ENCODE assay signal across 16 mouse cellular contexts in genomic region chr19:3864960-3865359, GRCm38 (mm10). TPM values are rescaled to one million over a fixed set of nuclear protein-coding genes. Genes with fewer than 3 reads are reported as not detected.
A peak's percentile ranks its signal among the peaks of the same experiment; 100 is the strongest.
DNase-seq lines count a peak whose midpoint lies in the region; ATAC-seq and TF ChIP-seq lines count a peak whose summit lies in the region.
"Had no signal": no experiment of that assay in that cellular context is flagged by ENCODE, and none has a peak within 500 bp of the region (broad histone marks: within the 10 kb centered on the region; RNA-seq: fewer than 3 reads in every experiment).

No protein-coding gene starts in this region.

- DNase-seq in kidney, adult 2 months = no peak
- no peak for DNase-seq in midbrain, postnatal 0 days (ENCODE audit: low spot score)
- peak; percentile 46 for DNase-seq in ZHBTc4 (ENCODE audit: low read depth, low spot score)
- DNase-seq in cerebellum, postnatal 25 days = no peak
- DNase-seq: adrenal gland, postnatal 14 days; cerebellum, adult 9-10 months; gastrocnemius, postnatal 14 days; heart, postnatal 14 days; kidney, postnatal 25 days; left cerebral cortex, postnatal 4 days; midbrain, embryonic 14.5 days had no signal

- 74% methylated on average over 2 of the region's 2 CpGs for whole genome bisulfite sequencing in kidney, adult 2 months
- WGBS in kidney, embryonic 16.5 days = 91% methylated on average over 2 of the region's 2 CpGs
- whole genome bisulfite sequencing in midbrain, postnatal 0 days = 88% methylated on average over 2 of the region's 2 CpGs
- 81% methylated on average over 2 of the region's 2 CpGs for WGBS in midbrain, embryonic 16.5 days

- peak; percentile 28; the same call in 1 of the 2 replicates for TF ChIP-seq CTCF in kidney, adult 2 months (conservative IDR thresholded peaks at IDR 0.05; ENCODE audit: insufficient read depth, insufficient read length, low read depth, low read length)
- peak; percentile 51 for TF ChIP-seq CTCF in midbrain, postnatal 0 days (IDR thresholded peaks at IDR 0.05)

- ATAC-seq in kidney, embryonic 16.5 days (ENCODE audit: low FRiP score, low TSS enrichment) = no peak
- no peak for ATAC-seq in midbrain, postnatal 0 days (ENCODE audit: low FRiP score)
- ATAC-seq in midbrain, embryonic 16.5 days = no peak
- ATAC-seq in inflammation-experienced regulatory T-cells, adult 6 months = no peak

- no peak overlapping the region for H3K27ac ChIP-seq in kidney, adult 2 months (ENCODE audit: insufficient read depth, low read depth, low read length)
- no peak overlapping the region for H3K27ac ChIP-seq in kidney, embryonic 16.5 days (ENCODE audit: low read length)
- no peak overlapping the region for H3K27ac ChIP-seq in midbrain, postnatal 0 days (ENCODE audit: low read depth, low read length)
- H3K27ac ChIP-seq in midbrain, embryonic 16.5 days (ENCODE audit: low read length) = no peak overlapping the region
- H3K27ac ChIP-seq: embryonic facial prominence, embryonic 10.5 days had no signal

- H3K27me3 ChIP-seq in kidney, adult 2 months (replicated peaks; ENCODE audit: control insufficient read depth, insufficient read depth, low read length) = no peaks in the 10 kb centered on the region
- no peaks in the 10 kb centered on the region for H3K27me3 ChIP-seq in kidney, embryonic 16.5 days (ENCODE audit: insufficient read depth, low read length)
- H3K27me3 ChIP-seq in midbrain, postnatal 0 days (ENCODE audit: insufficient read depth, low read length) = no peaks in the 10 kb centered on the region
- no peaks in the 10 kb centered on the region for H3K27me3 ChIP-seq in midbrain, embryonic 16.5 days (ENCODE audit: control insufficient read depth, insufficient read depth, low read depth, low read length)

- no peak for TF ChIP-seq POLR2A in kidney, adult 2 months (IDR thresholded peaks at IDR 0.05; ENCODE audit: low read depth, low read length)

- no peak overlapping the region for H3K9ac ChIP-seq in kidney, embryonic 16.5 days (replicated peaks; ENCODE audit: low read length)
- no peak overlapping the region for H3K9ac ChIP-seq in midbrain, postnatal 0 days (replicated peaks; ENCODE audit: low read length, poor library complexity, severe bottlenecking)
- H3K9ac ChIP-seq in midbrain, embryonic 16.5 days (ENCODE audit: low read depth, low read length) = no peak overlapping the region

- H3K4me3 ChIP-seq in kidney, adult 2 months (ENCODE audit: insufficient read depth, low read depth, low read length) = no peak overlapping the region
- H3K4me3 ChIP-seq in kidney, embryonic 16.5 days (ENCODE audit: low read length) = no peak overlapping the region
- H3K4me3 ChIP-seq in midbrain, postnatal 0 days (ENCODE audit: low read depth, low read length) = no peak overlapping the region
- no peak overlapping the region for H3K4me3 ChIP-seq in midbrain, embryonic 16.5 days (ENCODE audit: low read depth, low read length)
- H3K4me3 ChIP-seq: embryonic facial prominence, embryonic 10.5 days; erythroblast, embryonic 14.5 days had no signal

- no peak overlapping the region for H3K4me2 ChIP-seq in kidney, embryonic 16.5 days (replicated peaks; ENCODE audit: low read depth, low read length)
- no peak overlapping the region for H3K4me2 ChIP-seq in midbrain, postnatal 0 days (ENCODE audit: low read depth, low read length, poor library complexity, severe bottlenecking)
- H3K4me2 ChIP-seq in midbrain, embryonic 16.5 days (ENCODE audit: low read length) = no peak overlapping the region

- H3K9me3 ChIP-seq in kidney, embryonic 16.5 days (ENCODE audit: low read length) = peaks cover 5% of the 10 kb centered on the region; the same call in 1 of the 2 replicates
- H3K9me3 ChIP-seq in midbrain, postnatal 0 days (ENCODE audit: low read length) = no peaks in the 10 kb centered on the region
- H3K9me3 ChIP-seq in midbrain, embryonic 16.5 days (replicated peaks; ENCODE audit: control insufficient read depth, low read length, poor library complexity, severe bottlenecking) = no peaks in the 10 kb centered on the region

- no peaks in the 10 kb centered on the region; the same call in 1 of the 2 replicates for H3K36me3 ChIP-seq in kidney, adult 2 months (ENCODE audit: control insufficient read depth, insufficient read depth, low read length)
- H3K36me3 ChIP-seq in kidney, embryonic 16.5 days (ENCODE audit: insufficient read depth, low read length) = peaks cover 16% of the 10 kb centered on the region
- no peaks in the 10 kb centered on the region for H3K36me3 ChIP-seq in midbrain, postnatal 0 days (ENCODE audit: insufficient read depth, low read length)
- H3K36me3 ChIP-seq in midbrain, embryonic 16.5 days (ENCODE audit: control insufficient read depth, insufficient read depth, low read length) = peaks cover 7% of the 10 kb centered on the region; the same call in 1 of the 2 replicates

- peaks cover 5% of the 10 kb centered on the region; the same call in 1 of the 2 replicates for H3K4me1 ChIP-seq in kidney, adult 2 months (ENCODE audit: control insufficient read depth, insufficient read depth, low read length)
- no peaks in the 10 kb centered on the region for H3K4me1 ChIP-seq in kidney, embryonic 16.5 days (ENCODE audit: insufficient read depth, low read length)
- H3K4me1 ChIP-seq in midbrain, postnatal 0 days (ENCODE audit: insufficient read depth, low read length) = peaks cover 3% of the 10 kb centered on the region; the same call in 1 of the 2 replicates
- no peaks in the 10 kb centered on the region for H3K4me1 ChIP-seq in midbrain, embryonic 16.5 days (ENCODE audit: control insufficient read depth, insufficient read depth, low read length)

RNA-seq across cellular contexts. Expression of gene Chka, which starts 13.4 kb away (rescaled TPM):
- polyA plus RNA-seq in kidney, adult 2 months (2012; rRNA removed) = 65.0 and 72.0 TPM in 2 replicates
- 58.0 and 65.6 TPM in 2 replicates for polyA plus RNA-seq in kidney, embryonic 16.5 days (2015; fragmentation: Nextera tagmentation; extraction: Ambion mirVana)
- 62.7 and 69.1 TPM in 2 replicates for total RNA-seq in midbrain, postnatal 0 days (2014; rRNA removed)
- 49.6 and 56.3 TPM in 2 replicates for polyA plus RNA-seq in midbrain, postnatal 0 days (2015; fragmentation: Nextera tagmentation; extraction: Ambion mirVana)
- 56.1 and 61.8 TPM in 2 replicates for polyA plus RNA-seq in midbrain, embryonic 16.5 days (2015; fragmentation: Nextera tagmentation; extraction: Ambion mirVana)
- polyA plus RNA-seq in inflammation-experienced regulatory T-cells, adult 6 months (2017; shearing (Covaris generic)) = 1 to 10 TPM; 1.6 to 4.9 (median 4.3) TPM

RNA-seq across cellular contexts. Expression of gene Tcirg1, which starts 42.0 kb away (rescaled TPM):
- 69.2 and 71.2 TPM in 2 replicates for polyA plus RNA-seq in kidney, adult 2 months (2012; rRNA removed)
- polyA plus RNA-seq in kidney, embryonic 16.5 days (2015; fragmentation: Nextera tagmentation; extraction: Ambion mirVana) = 56.1 and 62.7 TPM in 2 replicates
- 26.0 and 37.5 TPM in 2 replicates for total RNA-seq in midbrain, postnatal 0 days (2014; rRNA removed)
- polyA plus RNA-seq in midbrain, postnatal 0 days (2015; fragmentation: Nextera tagmentation; extraction: Ambion mirVana) = 13.2 and 14.1 TPM in 2 replicates
- 12.5 and 12.6 TPM in 2 replicates for polyA plus RNA-seq in midbrain, embryonic 16.5 days (2015; fragmentation: Nextera tagmentation; extraction: Ambion mirVana)
- polyA plus RNA-seq in inflammation-experienced regulatory T-cells, adult 6 months (2017; shearing (Covaris generic)) = 10 to 100 TPM; 57.2 to 85.0 (median 60.4) TPM

RNA-seq across cellular contexts. Expression of gene Ndufs8, which starts 47.6 kb away (rescaled TPM):
- 678 and 742 TPM in 2 replicates for polyA plus RNA-seq in kidney, adult 2 months (2012; rRNA removed)
- 365 and 401 TPM in 2 replicates for polyA plus RNA-seq in kidney, embryonic 16.5 days (2015; fragmentation: Nextera tagmentation; extraction: Ambion mirVana)
- 165 and 197 TPM in 2 replicates for total RNA-seq in midbrain, postnatal 0 days (2014; rRNA removed)
- polyA plus RNA-seq in midbrain, postnatal 0 days (2015; fragmentation: Nextera tagmentation; extraction: Ambion mirVana) = 292 and 333 TPM in 2 replicates
- polyA plus RNA-seq in midbrain, embryonic 16.5 days (2015; fragmentation: Nextera tagmentation; extraction: Ambion mirVana) = 229 and 245 TPM in 2 replicates
- 100 to 1,000 TPM; 219 to 266 (median 256) TPM for polyA plus RNA-seq in inflammation-experienced regulatory T-cells, adult 6 months (2017; shearing (Covaris generic))
